Mouse (Mus musculus): ENCODE results near the gene Cldn16. TPM values are rescaled to one million over a fixed set of nuclear protein-coding genes. Genes with fewer than 3 reads are reported as not detected.

Gene Cldn16
- total RNA-seq, 2 experiments from 2014 or later, result not detected

GRCm38 (mm10) chr16:26532287-26532686 is 69.4 kb downstream of the Cldn16 start:
- no peak for ATAC-seq (replicated peaks; ENCODE audit: low FRiP score, low TSS enrichment, poor library complexity, severe bottlenecking)

Other genes starting within 250 kb of the Cldn16 start
- not detected in 2 replicates for gene Cldn1, start 91.3 kb upstream of the Cldn16 start, total RNA-seq (2014; fragmentation: Nextera tagmentation)
- gene Cldn1, start 91.3 kb upstream of the Cldn16 start, total RNA-seq (2017), result not detected in 2 replicates
- not detected in 2 replicates for gene Tmem207, start 63.6 kb downstream of the Cldn16 start, total RNA-seq (2014; fragmentation: Nextera tagmentation)
- not detected in 2 replicates for gene Tmem207, start 63.6 kb downstream of the Cldn16 start, total RNA-seq (2017)
- gene Il1rap, start 118.6 kb downstream of the Cldn16 start, total RNA-seq (2014; fragmentation: Nextera tagmentation), result 5.0 and 6.6 TPM in 2 replicates
- 5.6 and 7.9 TPM in 2 replicates for gene Il1rap, start 118.6 kb downstream of the Cldn16 start, total RNA-seq (2017)